Mouse (Mus musculus) MEL (cell line): ENCODE results near the gene Sh3bgrl.

Experiments
- CTCF ChIP-seq, 3 experiments: IDR thresholded peaks in 2 of 3; conservative IDR thresholded peaks in 1 of 3; 2 replicates each; pipeline ENCODE4 v1.5.1; 2011 to 2012; ENCODE audit warnings: low read length in 3 of 3, low read depth in 2 of 3, mild to moderate bottlenecking in 2 of 3, improper control_type of control experiment in 1 of 3, inconsistent platforms in 1 of 3, mixed read lengths in 1 of 3, moderate library complexity in 1 of 3; ENCODE audit not compliant: control insufficient read depth in 1 of 3, insufficient read depth in 1 of 3, poor library complexity in 1 of 3, severe bottlenecking in 1 of 3
- GABPA ChIP-seq: IDR thresholded peaks from 2 replicates; pipeline ENCODE4 v1.6.1; 2012; ENCODE audit warnings: low read depth, mild to moderate bottlenecking, inconsistent platforms, low read length, improper control_type of control experiment, moderate library complexity
- MAFK ChIP-seq: IDR thresholded peaks from 2 replicates; pipeline ENCODE4 v1.6.1; 2011; ENCODE audit warnings: low read depth, mild to moderate bottlenecking, low read length, improper control_type of control experiment, borderline replicate concordance
- NELFE ChIP-seq: IDR thresholded peaks from 2 replicates; pipeline ENCODE4 v1.6.1; 2011; ENCODE audit warnings: low read depth, low read length, improper control_type of control experiment
- POLR2A ChIP-seq, 2 experiments: IDR thresholded peaks; 2 replicates each; pipeline ENCODE4 v1.6.1; 2011 to 2012; ENCODE audit warnings: low read length in 2 of 2, mild to moderate bottlenecking in 2 of 2, control low read depth in 1 of 2, improper control_type of control experiment in 1 of 2, low read depth in 1 of 2, moderate library complexity in 1 of 2; ENCODE audit not compliant: control insufficient read depth in 1 of 2, insufficient read depth in 1 of 2, poor library complexity in 1 of 2
- TBP ChIP-seq: IDR thresholded peaks from 2 replicates; pipeline ENCODE4 v1.8.0; 2011; ENCODE audit warnings: low read depth, low read length, improper control_type of control experiment
- ZC3H11A ChIP-seq: IDR thresholded peaks from 2 replicates; pipeline ENCODE4 v1.6.1; 2012; ENCODE audit warnings: low read depth, mild to moderate bottlenecking, inconsistent platforms, low read length, improper control_type of control experiment
- ZKSCAN1 ChIP-seq: IDR thresholded peaks from 2 replicates; pipeline ENCODE4 v1.6.1; 2012; ENCODE audit warnings: low read depth, mild to moderate bottlenecking, inconsistent platforms, low read length, improper control_type of control experiment, moderate library complexity

- no peak for TF ChIP-seq ZKSCAN1
- TF ChIP-seq GABPA: no peak
- TF ChIP-seq ZC3H11A: no peak
- TF ChIP-seq CTCF (IDR thresholded peaks at IDR 0.05 in 2 of 3, conservative IDR thresholded peaks at IDR 0.05 in 1 of 3; ENCODE audit: control insufficient read depth in 1 of 3, insufficient read depth in 1 of 3, low read depth in 2 of 3, low read length in 3 of 3, poor library complexity in 1 of 3, severe bottlenecking in 1 of 3): no peak
- no peak for TF ChIP-seq TBP
- no peak for TF ChIP-seq POLR2A (IDR thresholded peaks at IDR 0.05; ENCODE audit: control insufficient read depth in 1 of 2, insufficient read depth in 1 of 2, low read depth in 1 of 2, low read length in 2 of 2, poor library complexity in 1 of 2)
- no peak for TF ChIP-seq MAFK
- TF ChIP-seq NELFE: no peak
These were observed 112.7 kb downstream of the Sh3bgrl start for GRCm38 (mm10) chrX:109207843-109208242.
